Mouse (Mus musculus) intestine, postnatal 0 days (tissue): ENCODE results near the gene Lbp. TPM values are rescaled to one million over a fixed set of nuclear protein-coding genes. Genes with fewer than 3 reads are reported as not detected.
A peak's percentile ranks its signal among the peaks of the same experiment; 100 is the strongest.

Source experiments
- ATAC-seq: fragments of 200-750 bp; cut with Nextera tagmentation; 2 replicates; pipeline ENCODE4 v1.8.0; 2017; ENCODE audit warnings: mild to moderate bottlenecking, moderate TSS enrichment, moderate library complexity
- H3K27ac ChIP-seq: fragments of 300-500 bp; sonication (generic); 2 replicates; pipeline ENCODE4 v1.5.1; 2014; ENCODE audit warnings: mild to moderate bottlenecking, low read depth, low read length, moderate library complexity
- H3K27me3 ChIP-seq: fragments of 300-500 bp; sonication (generic); replicated peaks from 2 replicates; pipeline ENCODE4 v1.6.1; 2014; ENCODE audit warnings: low read length, mixed read lengths; ENCODE audit not compliant: control insufficient read depth, insufficient read depth
- H3K36me3 ChIP-seq: fragments of 300-500 bp; sonication (generic); 2 replicates; pipeline ENCODE4 v1.6.1; 2014; ENCODE audit warnings: mild to moderate bottlenecking, moderate library complexity; ENCODE audit not compliant: control insufficient read depth, insufficient read depth
- H3K4me1 ChIP-seq: fragments of 300-500 bp; sonication (generic); replicated peaks from 2 replicates; pipeline ENCODE4 v1.6.1; 2014; ENCODE audit warnings: antibody characterized with exemption, low read length, mixed read lengths; ENCODE audit not compliant: control insufficient read depth, insufficient read depth
- H3K4me2 ChIP-seq: fragments of 300-500 bp; sonication (generic); replicated peaks from 2 replicates; pipeline ENCODE4 v1.6.1; 2014; ENCODE audit warnings: low read depth, mild to moderate bottlenecking, moderate library complexity
- H3K4me3 ChIP-seq: fragments of 300-500 bp; sonication (generic); 2 replicates; pipeline ENCODE4 v1.5.1; 2014; ENCODE audit warnings: low read depth, low read length
- H3K9ac ChIP-seq: fragments of 300-500 bp; sonication (generic); 2 replicates; pipeline ENCODE4 v1.6.1; 2014; ENCODE audit warnings: mild to moderate bottlenecking, low read depth, low read length
- H3K9me3 ChIP-seq: fragments of 300-500 bp; sonication (generic); 2 replicates; pipeline ENCODE4 v1.6.1; 2016; ENCODE audit warnings: mixed run types; ENCODE audit not compliant: control insufficient read depth
- CTCF ChIP-seq: sonication (generic); IDR thresholded peaks from 2 replicates; pipeline ENCODE4 v1.5.1; 2016; ENCODE audit warnings: low read depth, mild to moderate bottlenecking, control low read depth, antibody characterized with exemption, moderate library complexity
- WGBS: fragments of 180-500 bp; shearing (Covaris S2); extraction: QIAGEN DNeasy Blood & Tissue Kit; methylation state at CpG from one replicate; pipeline ENCODE4 v1.1.7; 2014; 5-methylcytosine and 5-hydroxymethylcytosine counted together
- polyA plus RNA-seq: library from polyadenylated mRNA; unstranded; fragments of >200 nt; fragmentation: Nextera tagmentation; extraction: Ambion mirVana; gene quantifications from 2 replicates; pipeline ENCODE4 v1.2.1, GENCODE M21; 2015

The Lbp gene
- polyA plus RNA-seq, 1 experiment from 2014 or later, result 4.9 TPM

DNA sequence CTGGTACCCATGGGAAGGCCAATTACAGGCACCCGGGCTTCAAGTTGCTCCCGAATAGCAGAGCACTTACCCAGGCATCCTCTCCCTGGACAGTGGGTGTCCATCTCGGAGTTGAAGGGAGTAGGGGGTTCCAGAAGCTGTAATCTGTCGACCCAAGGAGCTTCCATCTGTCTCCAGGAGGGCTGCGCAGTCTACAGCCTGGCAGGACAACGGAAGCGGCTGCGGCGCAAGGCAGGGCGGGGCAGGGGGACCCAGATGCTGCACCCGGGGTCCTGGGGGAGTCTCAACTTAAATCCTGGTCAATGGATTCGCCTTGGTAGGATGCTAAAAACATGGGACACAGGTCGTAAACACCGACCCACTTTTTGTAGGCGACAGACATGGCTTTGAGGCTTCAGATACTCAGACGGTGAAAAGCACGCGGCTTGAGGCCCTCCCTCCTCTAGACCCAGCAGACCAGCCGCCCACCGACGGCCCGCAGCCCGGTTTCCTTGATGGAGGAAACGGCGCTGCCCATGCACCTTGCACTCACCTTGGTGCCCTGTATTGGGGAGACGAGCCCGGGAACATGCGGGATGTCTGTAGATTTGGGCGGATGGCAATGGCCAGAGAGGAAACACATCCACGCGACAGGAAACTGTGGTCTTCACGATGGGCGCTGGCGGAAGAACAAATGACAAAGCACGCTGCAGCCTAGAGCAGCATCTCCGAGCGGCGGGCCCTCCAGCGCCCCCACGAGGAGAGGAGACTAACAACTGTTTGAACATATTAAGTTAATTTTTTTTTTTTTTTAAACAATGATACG is 54.8 kb downstream of the Lbp start:
- peak; percentile 88 for TF ChIP-seq CTCF
- Histone ChIP-seq H3K4me1 (no peaks in the 10 kb centered on the region), H3K9ac (peak overlapping the region; percentile 69), H3K36me3 (peaks cover 33% of the 10 kb centered on the region), H3K27ac (peak overlapping the region; percentile 57), H3K27me3 (no peaks in the 10 kb centered on the region), H3K9me3 (no peaks in the 10 kb centered on the region), H3K4me3 (peak overlapping the region; percentile 52), H3K4me2 (peak overlapping the region; percentile 80)
- under 1% methylated on average over 41 of the region's 41 CpGs for WGBS
- peak; percentile 82 for ATAC-seq

DNA sequence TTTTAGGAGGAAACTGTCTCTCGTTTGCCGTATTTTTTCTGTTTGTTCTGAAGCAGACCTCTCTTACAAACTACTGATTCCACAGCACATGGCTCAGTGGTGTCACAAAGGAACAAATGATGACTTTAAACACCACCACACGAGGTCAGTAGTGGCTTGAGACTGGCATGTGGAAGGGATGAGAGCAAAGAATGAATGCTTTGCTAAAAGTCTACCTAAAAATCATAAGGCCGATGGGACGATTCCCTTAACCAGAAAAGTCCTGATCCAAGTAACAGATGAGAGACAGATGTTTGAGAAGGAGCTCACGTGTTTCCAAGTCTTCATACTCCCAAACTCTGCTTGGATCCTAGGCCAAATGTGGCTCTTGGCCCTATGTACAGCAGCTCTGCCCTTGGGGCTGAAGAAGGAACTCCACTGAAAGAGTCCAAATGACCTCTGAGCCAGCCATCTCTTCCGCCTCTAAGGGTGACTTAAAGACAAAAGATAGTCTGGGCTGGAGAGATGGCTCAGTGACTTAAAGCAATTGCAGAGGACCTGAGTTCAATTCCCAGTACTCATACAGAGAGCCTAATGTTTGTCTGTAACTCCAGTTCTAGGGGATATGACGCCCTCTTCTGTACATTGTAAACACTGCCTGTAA is 55.5 kb downstream of the Lbp start:
- 35% methylated on average over 8 of the region's 8 CpGs for WGBS
- Histone ChIP-seq H3K4me3 (peak overlapping the region; percentile 52; the same call in 1 of the 2 replicates), H3K4me1 (no peaks in the 10 kb centered on the region), H3K27me3 (no peaks in the 10 kb centered on the region), H3K36me3 (peaks cover 25% of the 10 kb centered on the region), H3K27ac (no peak overlapping the region), H3K9ac (no peak overlapping the region), H3K4me2 (peak overlapping the region; percentile 80), H3K9me3 (no peaks in the 10 kb centered on the region)
- TF ChIP-seq CTCF, result peak; percentile 54
- ATAC-seq, result no peak

DNA sequence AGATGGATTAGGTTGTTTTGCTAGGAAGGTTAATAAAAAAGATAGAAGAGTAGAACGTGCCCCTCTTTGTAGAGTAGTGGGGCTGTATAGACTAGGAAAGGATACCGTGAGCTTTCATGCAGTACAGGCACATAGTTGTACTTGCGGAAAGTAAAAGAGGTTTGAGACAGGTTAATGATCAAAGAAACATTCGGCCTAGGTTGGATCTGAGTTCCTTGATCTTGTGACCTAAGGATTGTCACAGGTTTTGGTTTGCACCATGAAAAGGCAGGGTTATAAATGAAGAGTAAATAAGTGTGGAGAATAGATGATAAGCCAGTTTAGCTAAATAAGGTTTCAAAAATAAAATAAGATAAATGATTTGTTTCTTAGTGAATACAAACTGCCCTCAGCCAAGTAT is 57.9 kb downstream of the Lbp start:
- 55% methylated on average over 4 of the region's 4 CpGs for whole genome bisulfite sequencing

DNA sequence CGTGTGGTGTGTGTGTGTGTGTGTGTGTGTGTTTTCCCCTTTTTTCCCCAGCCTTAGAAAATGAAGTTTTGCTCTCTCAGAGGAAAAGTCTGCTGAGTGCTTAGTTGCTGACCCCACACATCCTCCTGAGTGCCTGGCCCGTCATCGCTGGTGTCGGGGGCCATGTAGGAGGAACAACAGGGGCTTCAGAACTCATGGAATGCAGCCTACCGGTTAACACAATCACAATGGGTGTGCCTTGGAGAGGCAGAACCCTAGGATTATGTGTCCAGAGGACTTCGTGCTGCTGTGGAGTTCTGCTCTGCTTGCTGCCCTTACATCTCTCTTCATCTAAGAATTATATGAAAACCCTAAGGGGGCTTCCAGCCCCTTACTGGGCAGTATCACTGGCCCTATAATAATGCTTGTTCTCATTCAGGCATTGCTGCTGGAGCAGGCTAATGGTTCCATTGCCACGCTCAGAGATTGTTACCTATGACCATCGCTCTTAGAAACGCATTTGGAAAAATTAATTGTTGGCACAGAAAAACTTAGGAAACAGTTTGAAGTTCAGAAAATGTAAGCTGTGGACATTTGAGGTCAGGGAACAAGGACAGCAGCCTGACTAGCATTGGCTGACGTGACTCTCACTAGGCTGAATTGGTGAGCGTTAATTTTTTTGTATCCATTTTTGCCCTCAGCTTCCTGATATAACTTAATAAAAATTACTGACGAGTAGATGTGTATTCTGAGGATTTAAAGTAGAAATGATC is 59.0 kb downstream of the Lbp start:
- H3K4me3 ChIP-seq, result no peak overlapping the region
- no peaks in the 10 kb centered on the region for H3K9me3 ChIP-seq
- no peak for TF ChIP-seq CTCF
- no peak overlapping the region for H3K9ac ChIP-seq
- ATAC-seq, result no peak
- no peaks in the 10 kb centered on the region for H3K27me3 ChIP-seq
- WGBS, result 77% methylated on average over 12 of the region's 12 CpGs
- H3K4me2 ChIP-seq, result no peak overlapping the region
- no peaks in the 10 kb centered on the region for H3K36me3 ChIP-seq
- no peak overlapping the region for H3K27ac ChIP-seq
- H3K4me1 ChIP-seq, result no peaks in the 10 kb centered on the region

More for the DNA sequence above, 57.9 kb downstream of the Lbp start:
- no peak for ATAC-seq
- H3K27me3 ChIP-seq, result no peaks in the 10 kb centered on the region
- TF ChIP-seq CTCF, result no peak
- no peaks in the 10 kb centered on the region for H3K9me3 ChIP-seq
- H3K4me3 ChIP-seq, result no peak overlapping the region
- no peak overlapping the region for H3K4me2 ChIP-seq
- H3K9ac ChIP-seq, result no peak overlapping the region
- H3K36me3 ChIP-seq, result peaks cover 2% of the 10 kb centered on the region; the same call in 1 of the 2 replicates
- H3K27ac ChIP-seq, result no peak overlapping the region
- no peaks in the 10 kb centered on the region for H3K4me1 ChIP-seq

DNA sequence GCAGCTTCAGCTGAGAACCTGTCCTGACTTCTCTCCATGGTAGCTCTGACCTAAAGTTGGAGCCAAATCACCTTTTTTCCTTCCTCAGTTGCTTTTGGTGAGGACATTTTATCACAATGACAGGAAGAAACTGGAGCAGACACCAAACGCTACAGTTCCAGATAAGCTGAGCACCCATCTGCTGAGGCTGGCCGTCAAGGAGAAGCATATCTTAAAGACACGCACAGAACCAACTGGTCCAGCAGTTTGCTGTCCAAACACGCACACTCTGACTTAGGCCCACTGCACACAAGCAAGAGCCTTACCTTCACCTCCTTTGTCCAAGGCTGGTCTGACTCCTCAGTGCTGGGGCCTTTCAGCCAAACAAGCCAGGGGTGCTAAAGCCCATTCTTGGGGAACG is 61.4 kb downstream of the Lbp start:
- no peak for ATAC-seq
- no peaks in the 10 kb centered on the region for H3K27me3 ChIP-seq
- no peaks in the 10 kb centered on the region for H3K9me3 ChIP-seq
- H3K27ac ChIP-seq, result no peak overlapping the region
- H3K4me2 ChIP-seq, result no peak overlapping the region
- 76% methylated on average over 5 of the region's 5 CpGs for WGBS
- no peak for TF ChIP-seq CTCF
- H3K4me1 ChIP-seq, result no peaks in the 10 kb centered on the region
- H3K4me3 ChIP-seq, result no peak overlapping the region
- H3K9ac ChIP-seq, result no peak overlapping the region
- no peaks in the 10 kb centered on the region for H3K36me3 ChIP-seq

DNA sequence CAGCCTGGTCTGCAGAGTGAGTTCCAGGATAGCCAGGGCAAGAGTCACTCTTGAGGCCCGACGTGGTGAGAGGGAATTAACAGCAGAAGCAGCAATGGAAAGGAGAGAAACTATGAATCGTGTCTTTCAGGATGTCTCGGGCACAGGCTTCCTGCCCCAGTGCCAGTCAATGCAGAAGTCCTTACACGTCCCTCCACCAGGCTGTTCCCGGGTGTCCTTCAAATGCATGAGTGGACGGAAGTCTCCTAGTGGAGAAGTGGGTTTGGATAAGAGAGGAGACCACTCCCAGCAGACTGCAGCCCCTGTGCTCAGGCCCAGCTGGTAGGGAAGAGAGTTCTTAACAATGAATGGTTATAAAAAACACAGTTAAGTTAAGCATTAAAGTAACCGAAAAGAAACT is 62.0 kb downstream of the Lbp start:
- Histone ChIP-seq H3K4me2 (no peak overlapping the region), H3K27me3 (no peaks in the 10 kb centered on the region), H3K36me3 (no peaks in the 10 kb centered on the region), H3K4me1 (no peaks in the 10 kb centered on the region), H3K27ac (no peak overlapping the region), H3K9me3 (no peaks in the 10 kb centered on the region), H3K4me3 (no peak overlapping the region), H3K9ac (no peak overlapping the region)
- ATAC-seq, result no peak
- TF ChIP-seq CTCF, result no peak
- 92% methylated on average over 8 of the region's 8 CpGs for WGBS
